Mouse (Mus musculus) lung, adult 18-20 months (tissue): ENCODE results near the gene AC140267.1.
A peak's percentile ranks its signal among the peaks of the same experiment; 100 is the strongest.

ENCODE experiments used
- DNase-seq, 2 experiments: peaks; one replicate each; pipeline ENCODE4 v3.0.0; 2022; ENCODE audit warnings: mixed read lengths in 2 of 2

Gene AC140267.1

DNA sequence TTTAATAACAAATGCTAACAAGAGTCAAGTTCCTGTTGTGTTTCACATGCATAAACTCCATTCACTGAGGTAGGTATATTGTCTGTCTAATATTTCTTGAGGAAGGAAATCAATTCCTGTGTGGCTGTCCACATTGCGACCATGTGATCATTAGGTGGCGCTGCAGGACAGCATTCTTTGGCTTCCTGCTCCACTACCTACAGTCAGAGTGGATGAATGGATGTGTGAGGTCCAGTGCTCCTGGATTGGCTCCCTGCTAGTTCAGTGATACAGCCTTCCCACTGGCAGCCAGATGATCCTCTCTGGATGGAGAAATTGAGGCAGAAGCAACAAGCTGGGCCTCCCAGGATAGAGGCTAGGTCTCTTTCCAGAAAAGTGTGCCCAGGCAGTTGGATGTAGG lies 30.6 kb downstream of the AC140267.1 start:
- peak; percentile 73 to 76 for DNase-seq

DNA sequence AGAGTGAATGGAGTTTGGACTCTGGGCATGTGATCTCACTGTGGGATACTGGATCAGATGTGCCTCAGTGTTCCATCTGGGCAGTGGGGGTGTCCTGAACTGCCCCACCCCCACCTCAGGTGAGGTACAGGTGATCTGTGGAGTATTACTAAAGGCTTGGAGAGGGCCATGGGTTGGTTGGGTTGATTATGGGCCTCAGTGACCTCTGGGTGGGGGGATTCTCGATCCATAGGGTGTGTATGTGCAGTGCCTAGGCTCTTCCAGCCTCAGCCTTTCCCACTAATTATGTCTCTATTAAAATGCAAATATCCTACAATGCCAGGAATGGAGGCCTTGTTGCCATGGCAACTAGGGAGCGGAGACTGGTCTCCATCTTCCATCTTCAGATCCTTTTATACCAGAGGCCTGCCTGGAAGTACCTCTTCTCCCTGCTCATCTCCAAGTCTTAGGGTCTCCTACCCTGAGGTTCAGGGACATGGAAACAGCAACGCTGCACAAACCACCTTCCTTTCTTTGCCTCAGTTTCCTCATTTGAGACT lies 36.3 kb downstream of the AC140267.1 start:
- DNase-seq: no peak

DNA sequence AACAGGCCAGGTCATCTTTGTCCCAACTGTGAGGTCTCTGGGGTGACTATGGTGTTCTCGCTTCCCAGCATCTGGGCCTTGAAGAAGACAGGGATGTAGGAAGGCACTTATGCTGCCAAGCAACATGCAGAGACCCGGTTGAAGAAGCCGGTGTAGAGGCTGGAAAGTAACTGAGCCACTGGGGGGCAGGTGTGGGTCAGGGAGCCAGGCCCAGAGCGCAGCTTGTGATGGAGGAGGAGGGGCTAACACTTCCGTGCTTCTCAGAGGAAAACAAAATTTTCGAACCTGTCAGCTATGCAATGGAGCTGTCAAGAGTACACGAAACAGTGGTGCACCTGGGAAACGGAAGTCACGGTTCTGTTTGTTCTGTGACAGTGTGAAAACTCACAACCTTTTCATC lies 41.5 kb downstream of the AC140267.1 start:
- no peak for DNase-seq

DNA sequence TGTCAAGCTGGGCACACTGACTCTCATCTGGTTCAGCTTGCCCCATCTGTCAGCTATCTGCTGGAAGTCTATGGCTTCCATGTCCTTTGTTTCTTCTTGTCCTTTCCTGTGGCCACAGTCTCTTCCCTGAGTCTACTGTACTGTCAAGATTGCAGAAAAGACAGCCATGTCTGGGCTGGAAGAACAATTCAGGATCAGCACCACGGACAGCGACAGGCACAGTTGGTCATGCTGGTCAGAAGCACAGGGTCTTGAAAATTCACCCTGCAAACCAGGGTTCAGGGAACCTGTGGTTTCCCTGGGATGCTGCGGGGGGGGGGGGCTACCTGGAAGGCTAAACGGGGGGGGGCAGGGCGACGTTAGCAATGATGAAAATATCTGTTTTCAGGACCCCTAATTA lies 42.0 kb downstream of the AC140267.1 start:
- no peak for DNase-seq

DNA sequence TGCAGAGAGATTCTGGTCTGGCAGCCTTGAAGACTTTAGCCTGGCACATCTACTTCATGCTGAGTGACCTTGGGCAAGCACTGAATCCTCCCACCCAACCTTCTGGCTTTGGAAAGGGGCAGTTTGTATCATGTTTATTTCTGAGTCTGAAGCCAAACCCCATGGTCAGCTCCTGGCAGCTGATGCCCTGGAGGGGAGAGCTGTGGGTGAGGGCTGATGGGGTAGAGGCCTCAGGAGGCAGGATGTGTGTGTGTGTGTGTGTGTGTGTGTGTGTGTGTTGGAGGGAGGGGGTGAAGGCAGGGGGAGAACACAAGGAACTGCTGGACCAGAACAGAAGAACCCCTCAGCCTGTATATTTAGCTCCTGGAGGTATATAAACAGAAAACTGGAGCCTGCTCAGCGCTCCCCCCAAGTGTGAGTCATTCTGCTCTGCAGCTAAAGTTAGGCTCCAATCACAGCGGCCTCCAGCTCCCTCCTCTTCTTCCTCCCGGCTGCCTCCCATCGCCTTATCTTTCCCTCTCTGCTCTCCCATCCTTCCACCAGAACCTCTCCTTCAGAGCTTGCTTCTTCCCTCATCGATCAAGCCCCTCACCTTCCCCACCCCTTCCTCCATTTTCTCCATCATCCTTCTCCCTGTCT lies 42.6 kb downstream of the AC140267.1 start:
- DNase-seq: no peak

DNA sequence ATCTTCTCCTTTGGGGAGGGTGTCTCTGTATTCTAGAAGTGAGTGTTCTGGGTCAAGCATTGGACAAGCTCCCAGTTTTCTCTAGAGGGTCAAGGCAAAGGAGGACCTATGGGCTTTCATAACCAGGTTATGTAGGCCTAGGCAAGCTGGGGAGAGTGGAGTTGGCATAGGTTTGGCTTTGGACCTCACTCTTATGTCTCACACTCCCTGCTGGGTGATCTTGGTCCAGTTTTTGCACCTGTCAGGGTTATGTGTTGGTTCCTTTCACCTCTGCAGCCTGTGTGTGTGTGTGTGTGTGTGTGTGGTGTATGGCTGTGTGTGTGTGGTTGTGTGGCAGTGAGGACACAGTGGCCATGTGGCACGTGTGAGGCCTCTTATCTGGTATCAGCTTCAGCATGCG lies 43.4 kb downstream of the AC140267.1 start:
- no peak for DNase-seq

DNA sequence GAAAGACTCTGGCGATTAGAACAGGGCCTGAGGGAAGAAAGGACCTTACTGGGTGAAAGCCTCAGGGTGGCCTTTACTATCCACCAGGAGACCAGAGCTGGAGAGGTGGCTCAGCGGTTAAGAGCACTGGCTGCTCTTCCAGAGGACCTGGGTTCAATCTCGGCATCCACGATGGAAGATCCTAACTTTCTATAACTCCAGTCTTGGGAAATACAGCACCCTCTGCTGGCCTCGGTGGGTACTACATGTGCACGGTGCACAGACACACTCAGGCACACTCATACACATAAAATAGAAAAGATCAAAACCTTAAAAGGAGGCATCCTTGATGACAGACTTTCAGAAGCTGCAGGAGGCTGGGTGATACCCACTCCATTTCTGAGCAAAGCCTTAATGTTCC lies 45.0 kb downstream of the AC140267.1 start:
- no peak for DNase-seq
